Mouse (Mus musculus): Measurements from ENCODE around the gene Prpf31.

The Prpf31 gene

DNA sequence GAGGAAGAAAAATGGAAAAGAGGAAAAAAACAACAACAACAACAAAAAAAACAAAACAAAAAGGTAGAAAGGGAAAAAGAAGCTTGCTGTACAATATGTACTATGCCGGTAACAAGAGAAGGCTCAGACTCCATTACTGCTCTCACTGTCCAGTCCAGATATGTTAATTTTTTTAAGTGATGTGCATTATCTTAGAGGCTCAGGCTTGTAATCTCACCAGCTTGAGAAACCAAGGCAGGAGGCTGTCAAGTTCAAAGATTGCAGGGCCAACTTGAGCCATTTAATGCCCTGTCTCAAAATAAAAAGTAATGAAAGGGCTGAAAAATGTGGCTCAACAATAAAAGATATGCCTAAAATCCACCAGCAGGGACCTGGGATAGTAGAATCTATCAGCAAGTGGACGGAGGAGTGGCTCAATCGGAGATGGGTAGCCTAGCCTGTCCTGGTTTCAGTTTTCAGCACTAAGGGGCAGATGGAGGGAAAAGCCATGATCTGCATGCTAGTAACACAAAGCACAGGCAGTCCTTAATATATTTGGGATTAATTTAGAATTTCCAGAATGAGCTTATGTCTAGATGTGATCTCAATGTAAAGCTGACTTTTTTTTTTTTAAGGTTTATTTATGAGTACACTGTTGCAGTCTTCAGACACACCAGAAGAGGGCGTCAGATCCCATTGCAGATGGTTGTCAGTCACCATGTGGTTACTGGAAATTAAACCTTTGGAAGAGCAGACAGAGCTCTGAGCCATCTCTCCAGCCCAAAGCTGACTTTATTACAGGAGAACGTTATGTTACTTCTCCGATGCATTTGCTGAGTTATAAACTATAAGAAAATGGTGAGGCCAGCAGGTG is 13.2 kb upstream of the Prpf31 start:
- in situ Hi-C loops (cut with MboI, MseI), result loop anchor here in 1 of 2 experiments (25.0 kb wide), 1 partner anchor 221 kb away; the partner anchor contains the start of genes Gm15448 and Pira2

DNA sequence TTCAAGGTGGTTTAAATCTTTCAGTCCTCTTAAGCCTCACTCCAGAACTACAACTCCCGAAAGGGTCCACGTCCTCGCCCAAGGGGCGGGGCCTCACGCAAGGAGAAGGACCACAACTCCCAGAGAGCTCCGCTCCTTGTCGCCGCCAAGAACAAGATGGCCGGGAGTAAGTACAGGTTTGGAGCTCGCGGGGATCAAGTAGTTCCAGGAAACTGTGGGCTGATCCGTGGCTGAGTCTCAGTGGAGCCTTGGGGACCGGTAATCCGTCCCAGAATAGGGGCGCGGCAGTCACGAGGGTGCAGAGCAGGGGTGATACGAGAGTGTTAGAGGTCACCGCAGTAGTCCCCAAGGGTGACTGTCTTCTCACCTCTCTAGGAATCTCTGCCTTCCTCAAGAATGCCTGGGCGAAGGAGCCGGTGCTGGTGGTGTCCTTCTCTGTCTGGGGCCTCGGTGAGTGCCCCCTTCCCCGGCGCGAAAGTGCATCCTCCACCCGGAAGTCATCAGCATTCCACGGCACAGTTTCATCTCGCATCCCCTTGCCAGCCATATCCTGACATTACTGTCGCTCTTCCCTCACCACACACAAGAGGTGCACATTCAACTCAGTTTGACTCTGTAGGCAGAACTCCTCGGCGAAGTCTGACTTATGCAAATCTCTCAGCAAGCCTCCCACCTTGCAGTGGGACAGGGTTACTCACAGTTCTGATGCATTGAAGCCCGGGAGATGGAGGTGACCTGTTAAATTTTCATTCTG is 12.4 kb upstream of the Prpf31 start, which contains the start of gene Ndufa3:
Gene Ndufa3, plus strand, starts transcription at position 132 of the 754 bp plus-strand sequence.
- in situ Hi-C loops (cut with MboI, MseI), result loop anchor here in 1 of 2 experiments (25.0 kb wide), 1 partner anchor 220 kb away; the partner anchor contains the start of genes Gm15448 and Pira2

DNA sequence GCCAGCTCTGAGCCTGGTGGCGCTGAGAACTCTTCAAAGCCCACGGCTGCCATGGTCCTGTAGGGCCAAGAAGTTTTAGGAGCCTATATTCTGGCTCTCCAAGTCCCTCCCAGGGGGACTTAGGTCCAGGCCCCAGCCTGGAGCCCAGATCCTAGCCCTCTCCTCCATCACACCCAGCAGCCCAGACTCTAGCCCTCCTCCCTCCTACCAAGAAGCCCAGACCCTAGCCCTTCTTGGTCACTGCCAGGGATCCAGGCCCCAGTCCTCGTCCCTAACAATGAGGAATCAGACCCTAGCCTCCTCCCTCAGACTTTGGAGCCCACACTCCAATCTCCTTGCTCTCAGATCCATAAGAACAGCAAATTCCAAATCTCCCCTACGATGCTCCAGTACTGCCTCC is 755 bp upstream of the Prpf31 start:
- in situ Hi-C loops (cut with MboI, MseI), result loop anchor here (5.0 to 10.0 kb wide), 2 partner anchors 516 to 1158 kb away; partner anchors contain the start of gene Tmem238 (in 1 of the 2)

DNA sequence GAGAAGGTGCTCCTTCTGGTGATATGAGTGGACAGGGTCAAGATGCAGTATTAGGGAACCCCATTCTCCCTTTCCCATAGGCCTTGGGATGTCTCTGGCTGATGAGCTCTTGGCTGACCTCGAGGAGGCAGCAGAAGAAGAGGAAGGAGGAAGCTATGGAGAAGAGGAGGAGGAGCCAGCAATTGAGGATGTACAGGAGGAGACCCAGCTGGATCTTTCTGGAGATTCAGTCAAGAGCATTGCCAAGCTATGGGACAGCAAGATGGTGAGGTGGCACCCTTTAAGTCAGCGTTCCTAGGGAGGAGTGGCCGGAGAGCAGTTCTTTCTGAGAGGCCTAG is 662 bp downstream of the Prpf31 start:
- in situ Hi-C loops (cut with MboI, MseI), result no loop called here

DNA sequence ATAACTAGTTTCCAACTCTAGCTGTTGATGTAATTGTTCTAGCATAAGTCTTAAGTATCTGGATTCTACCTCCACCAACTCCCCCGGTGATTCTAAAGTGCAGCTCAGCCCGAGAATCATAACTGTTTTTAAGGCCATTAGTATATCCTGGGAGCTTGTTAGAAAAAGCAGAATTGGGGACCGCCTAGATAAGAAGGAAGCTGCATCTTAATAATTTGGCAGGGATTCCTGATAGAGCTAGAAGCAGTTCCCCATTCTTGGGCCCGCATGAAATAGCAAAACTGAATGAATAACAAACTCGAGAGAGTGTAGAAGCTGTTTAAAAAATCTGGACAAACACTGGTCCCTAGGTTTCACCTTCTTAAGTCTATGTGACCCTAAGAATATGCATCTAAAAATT is 13.6 kb downstream of the Prpf31 start:
- in situ Hi-C loops (cut with MboI, MseI), result no loop called here

DNA sequence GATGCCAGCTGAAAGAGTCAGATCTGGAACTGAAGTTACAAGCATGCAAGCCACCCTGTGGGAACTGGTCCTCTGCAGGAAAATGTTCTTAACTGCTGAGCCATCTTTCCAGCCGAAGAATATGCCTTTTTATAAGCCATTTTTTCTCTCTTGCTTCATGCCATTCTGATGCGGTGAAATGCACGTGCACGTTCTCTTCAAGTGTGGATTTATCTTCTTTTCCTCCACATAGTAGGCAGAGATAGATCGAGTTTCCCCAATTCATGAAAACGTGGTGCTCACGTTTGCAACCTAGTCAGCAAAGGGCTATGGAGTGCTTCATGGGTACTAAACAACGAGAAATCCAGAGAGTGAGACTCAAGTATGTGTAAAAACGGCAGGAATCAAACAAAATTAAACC is 14.1 kb downstream of the Prpf31 start:
- in situ Hi-C loops (cut with MboI, MseI), result no loop called here

DNA sequence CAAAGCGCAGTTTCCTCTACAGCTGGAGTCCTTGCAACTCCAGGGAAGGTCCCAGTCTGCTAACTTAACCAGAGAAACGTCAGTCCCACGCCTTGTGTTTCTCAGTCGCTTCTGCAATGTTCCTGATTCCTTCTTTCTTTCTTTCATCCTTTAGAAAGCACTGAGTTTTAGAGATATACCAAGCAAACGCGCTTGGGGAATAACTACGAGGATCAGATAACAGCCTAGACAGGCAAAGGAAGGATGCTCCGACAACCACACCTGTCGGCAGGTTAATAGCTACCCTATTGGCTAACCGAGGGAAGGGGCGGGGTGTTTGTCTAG is 14.5 kb downstream of the Prpf31 start:
- in situ Hi-C loops (cut with MboI, MseI), result no loop called here

DNA sequence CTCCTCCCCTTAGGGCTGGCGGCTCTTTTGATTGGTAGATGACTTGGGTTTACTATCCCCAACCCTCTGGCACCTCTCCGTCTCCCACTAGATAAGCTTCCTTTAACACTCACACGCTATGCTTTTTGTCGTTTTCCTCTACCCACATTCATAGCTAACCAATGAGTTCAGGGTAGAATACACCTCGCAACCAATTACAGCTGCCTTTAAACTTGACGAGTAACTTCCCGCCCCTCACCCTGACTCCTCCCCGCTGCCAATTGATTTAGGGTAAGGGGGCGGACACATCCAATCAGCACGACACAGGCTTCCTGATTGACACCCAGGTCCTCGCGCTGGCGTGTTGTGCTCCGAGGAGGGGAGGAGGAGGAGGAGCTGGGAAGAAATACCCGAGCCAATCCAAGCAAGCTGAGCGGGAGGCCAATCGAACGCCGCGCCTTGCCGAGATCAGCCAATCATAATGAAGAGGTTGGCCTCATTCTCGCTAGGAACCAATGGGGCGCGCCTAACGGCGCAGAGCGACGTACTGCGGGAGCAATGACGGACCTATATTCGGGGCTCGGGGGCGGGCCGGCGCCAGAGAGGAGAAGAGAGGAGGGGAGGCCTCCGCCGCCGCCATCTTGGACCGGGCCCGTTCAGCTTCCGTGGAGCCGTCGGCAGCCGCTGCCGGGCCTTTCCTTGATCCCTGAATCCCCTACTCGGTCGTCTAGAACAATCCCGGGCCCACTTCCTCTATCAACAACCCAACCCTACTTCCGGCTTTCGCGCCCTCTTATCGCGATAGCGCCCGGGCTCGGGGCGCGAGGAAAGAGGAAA is 15.1 kb downstream of the Prpf31 start, which contains the start of gene Cnot3:
Gene Cnot3, plus strand, starts transcription at position 597 of the 816 bp plus-strand sequence.
- in situ Hi-C loops (cut with MboI, MseI), result no loop called here

DNA sequence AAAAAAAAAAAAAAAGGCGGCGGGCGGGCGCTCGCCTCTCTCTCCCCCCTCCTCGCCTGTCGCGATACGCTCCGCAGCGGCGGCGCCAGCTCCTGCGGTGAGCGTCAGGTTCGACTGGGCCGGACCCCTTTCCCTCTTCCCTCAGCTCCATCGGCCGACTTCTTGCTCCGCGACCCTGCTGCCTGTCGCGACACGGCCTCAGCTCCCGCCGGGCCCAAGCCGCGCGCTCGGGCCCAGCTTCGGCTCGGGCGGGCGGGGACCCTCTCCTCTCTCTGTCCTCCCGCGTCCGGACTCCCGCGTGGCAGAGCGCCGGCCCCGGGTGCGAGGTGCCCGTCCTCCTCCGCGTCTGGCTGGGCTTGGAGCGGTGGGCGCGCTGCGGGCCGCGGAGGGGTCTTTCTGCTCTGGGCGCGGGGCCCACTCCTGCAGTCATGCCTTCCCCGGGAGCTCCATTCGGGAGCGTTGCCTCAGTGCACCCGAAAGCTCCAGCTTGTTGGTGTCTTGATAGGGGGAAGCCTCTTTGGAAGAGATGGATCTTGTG is 15.8 kb downstream of the Prpf31 start:
- in situ Hi-C loops (cut with MboI, MseI), result no loop called here

DNA sequence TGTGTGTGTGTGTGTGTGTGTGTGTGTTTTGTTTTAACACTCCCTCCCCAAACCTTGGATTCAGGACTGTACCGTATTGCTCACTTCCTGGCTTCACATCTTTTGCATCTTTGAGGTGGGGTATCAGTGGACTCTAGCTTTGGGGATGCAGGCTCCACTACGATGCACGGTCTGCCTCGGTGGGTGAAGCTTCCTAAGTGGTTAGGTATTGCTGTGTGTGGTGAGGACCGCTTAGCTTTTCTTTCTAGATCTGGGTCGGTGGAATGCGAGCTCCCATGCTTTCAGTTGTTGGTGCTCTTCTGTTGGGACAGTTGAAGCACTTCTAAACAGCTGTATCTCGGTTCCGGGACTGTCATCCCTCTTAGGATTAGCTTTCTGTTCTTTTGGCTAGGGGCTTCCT is 16.4 kb downstream of the Prpf31 start:
- in situ Hi-C loops (cut with MboI, MseI), result no loop called here

DNA sequence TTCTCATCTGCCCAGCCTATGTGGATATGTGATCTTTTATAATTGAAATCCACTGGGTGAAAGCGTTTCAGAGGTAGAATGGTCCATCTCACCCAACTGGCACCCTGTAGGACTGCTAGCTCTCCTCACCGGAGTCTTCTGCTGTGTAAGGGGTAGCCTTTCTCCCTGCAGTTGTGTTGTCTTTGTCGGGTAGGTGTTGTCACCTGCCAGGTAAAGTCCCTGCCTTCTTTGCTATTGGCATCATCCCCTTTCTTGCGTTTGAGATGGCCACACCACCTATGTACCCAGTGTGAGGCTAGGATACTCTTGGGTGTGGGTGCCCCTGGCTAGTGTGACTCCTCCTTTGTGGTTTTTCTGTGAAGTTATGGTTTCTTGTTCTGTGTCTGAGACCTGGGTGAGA is 16.9 kb downstream of the Prpf31 start:
- in situ Hi-C loops (cut with MboI, MseI), result no loop called here

DNA sequence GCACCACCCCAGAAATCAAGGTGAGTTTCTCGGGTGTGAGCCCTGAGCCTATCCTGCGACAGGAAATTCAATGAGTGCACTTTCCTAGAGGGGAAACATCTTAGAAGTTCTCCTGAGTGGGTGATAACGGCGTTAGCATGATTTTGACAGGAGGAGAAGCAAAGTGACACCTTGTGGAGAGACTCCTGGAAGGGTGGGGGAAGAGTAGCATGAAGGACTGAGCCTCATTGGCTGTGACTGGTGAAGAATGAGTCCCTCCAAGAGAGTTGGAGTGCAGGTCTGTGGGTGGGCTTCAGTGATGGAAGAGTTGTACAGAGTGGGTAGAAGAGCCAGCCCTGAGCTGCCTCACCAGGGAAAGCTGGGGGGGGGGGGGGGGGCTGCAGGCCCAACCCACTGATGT is 27.2 kb downstream of the Prpf31 start:
- in situ Hi-C loops (cut with MboI, MseI), result loop anchor here in 1 of 2 experiments (5.0 to 25.0 kb wide), 2 partner anchors 1150 to 1405 kb away; partner anchors contain the start of genes U2af2 and Zfp580

DNA sequence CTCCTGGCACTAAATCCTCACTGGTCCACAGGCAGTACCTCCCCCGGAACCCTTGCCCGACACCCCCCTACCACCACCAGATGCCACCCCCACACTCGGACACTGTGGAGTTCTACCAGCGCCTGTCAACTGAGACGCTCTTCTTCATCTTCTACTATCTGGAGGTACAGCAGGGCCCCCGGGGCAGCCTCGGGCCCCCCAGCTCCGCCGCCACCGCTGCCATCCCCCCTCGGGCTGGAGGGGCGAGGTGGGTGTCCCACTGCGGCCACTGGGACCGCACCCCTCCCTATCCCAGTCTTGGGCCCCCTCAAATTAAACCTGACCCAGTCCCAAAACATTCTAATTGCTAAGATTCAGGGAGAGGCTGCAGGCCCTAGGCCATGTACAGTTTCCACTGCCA is 28.8 kb downstream of the Prpf31 start:
- in situ Hi-C loops (cut with MboI, MseI), result loop anchor here in 1 of 2 experiments (5.0 to 25.0 kb wide), 2 partner anchors 1149 to 1404 kb away; partner anchors contain the start of genes U2af2 and Zfp580

DNA sequence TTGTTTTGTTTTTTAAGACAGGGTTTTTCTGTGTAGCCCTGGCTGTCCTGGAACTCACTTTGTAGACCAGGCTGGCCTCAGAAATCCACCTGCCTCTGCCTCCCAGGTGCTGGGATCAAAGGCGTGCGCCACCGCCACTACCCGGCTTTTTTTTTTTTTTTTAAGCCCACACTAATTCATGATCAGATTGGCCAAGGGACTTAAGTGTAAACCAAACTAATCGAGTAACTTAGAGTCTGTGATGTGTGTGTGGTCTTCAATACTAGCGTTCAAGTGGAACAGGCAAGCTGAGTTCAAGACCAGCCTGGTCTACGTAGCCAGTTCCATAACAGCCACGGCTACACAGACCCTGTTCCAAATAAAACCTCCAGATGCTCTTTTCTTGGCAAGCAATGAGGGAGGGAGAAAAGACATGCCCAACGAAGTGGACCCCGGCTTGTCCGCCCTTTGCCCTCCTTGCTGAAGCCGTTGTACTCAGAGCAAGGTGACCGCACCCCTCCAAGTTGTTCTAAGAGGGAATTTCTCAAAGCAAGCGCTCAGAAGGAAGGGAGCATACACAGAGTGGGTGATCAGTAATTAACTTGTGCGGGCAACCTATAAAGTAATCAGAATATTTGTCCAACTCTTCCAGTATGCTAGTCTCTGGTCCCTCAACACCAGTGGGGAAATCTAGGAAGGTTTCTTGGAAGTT is 34.9 kb downstream of the Prpf31 start:
- in situ Hi-C loops (cut with MboI, MseI), result loop anchor here in 1 of 2 experiments (25.0 kb wide), 1 partner anchor 1398 kb away; the partner anchor contains the start of genes U2af2 and Zfp580

DNA sequence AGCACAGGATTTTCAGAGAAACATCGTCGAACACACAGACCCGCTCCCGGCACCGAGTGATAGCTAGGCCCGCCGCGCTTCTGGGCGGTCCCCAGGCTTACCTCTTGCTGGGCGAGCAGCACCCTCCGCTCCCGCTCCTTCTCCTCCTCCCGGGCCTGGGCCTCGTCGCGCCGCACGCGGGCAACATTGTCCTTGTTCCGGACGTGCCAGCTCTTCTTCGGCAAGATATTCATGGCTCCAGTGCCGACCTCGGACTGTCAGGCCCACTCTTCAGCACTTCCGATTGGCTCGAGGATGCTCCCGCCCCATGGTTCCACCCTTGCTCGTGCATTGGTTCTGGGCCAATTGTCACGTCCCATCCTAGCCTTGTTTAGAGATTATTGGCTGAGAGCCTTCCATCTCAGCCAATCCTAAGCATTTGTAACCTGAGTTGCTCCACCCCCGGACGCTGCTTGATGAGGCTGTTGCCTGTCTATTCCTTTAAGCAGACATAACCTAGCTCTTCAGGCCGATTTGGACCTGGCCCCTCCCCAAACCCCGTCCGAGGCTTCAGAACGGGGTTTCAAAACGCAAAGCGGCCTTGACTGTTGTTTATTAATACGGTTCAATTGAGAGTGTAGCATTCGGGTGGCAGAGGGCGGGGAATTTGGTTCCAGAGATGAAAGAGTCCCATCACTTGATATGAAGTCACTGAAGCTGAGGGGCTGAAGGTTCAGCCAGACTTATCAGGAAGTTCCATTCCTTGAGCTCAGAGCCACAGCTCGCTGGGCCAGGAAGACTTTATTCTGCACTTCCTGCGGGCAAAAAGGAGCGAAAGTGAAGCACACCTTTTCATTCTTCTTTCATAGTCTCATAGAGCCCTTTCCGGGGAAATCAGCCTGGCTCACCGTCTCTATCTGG is 35.7 kb downstream of the Prpf31 start, which contains the start of gene Leng1:
Gene Leng1, minus strand, starts transcription at position 626 of the 900 bp plus-strand sequence.
- in situ Hi-C loops (cut with MboI, MseI), result loop anchor here in 1 of 2 experiments (25.0 kb wide), 1 partner anchor 1397 kb away; the partner anchor contains the start of genes U2af2 and Zfp580

DNA sequence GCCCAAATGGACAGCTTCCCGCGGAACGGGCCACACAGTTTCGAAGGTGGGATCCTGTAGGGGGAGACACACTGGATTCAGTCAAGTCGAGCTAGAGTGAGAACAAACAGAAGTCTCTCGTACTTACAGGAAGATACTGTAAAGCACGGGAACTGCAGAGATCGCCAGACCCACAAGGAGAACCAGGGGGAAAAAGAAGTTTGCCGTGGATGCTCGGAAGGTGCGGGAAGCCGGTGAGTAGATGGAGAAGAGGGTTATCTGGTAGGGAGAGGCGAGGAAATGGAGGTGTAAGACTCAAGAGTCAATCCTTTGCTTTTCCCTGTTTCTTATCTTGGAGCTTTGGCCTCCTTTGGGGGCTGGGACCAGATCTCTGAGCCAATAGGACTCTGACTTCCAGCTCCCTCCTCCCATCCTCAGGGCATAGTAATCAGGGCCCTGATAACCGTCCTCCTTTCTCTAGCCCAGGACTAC is 37.2 kb downstream of the Prpf31 start:
- in situ Hi-C loops (cut with MboI, MseI), result loop anchor here in 1 of 2 experiments (25.0 kb wide), 1 partner anchor 1395 kb away; the partner anchor contains the start of genes U2af2 and Zfp580

DNA sequence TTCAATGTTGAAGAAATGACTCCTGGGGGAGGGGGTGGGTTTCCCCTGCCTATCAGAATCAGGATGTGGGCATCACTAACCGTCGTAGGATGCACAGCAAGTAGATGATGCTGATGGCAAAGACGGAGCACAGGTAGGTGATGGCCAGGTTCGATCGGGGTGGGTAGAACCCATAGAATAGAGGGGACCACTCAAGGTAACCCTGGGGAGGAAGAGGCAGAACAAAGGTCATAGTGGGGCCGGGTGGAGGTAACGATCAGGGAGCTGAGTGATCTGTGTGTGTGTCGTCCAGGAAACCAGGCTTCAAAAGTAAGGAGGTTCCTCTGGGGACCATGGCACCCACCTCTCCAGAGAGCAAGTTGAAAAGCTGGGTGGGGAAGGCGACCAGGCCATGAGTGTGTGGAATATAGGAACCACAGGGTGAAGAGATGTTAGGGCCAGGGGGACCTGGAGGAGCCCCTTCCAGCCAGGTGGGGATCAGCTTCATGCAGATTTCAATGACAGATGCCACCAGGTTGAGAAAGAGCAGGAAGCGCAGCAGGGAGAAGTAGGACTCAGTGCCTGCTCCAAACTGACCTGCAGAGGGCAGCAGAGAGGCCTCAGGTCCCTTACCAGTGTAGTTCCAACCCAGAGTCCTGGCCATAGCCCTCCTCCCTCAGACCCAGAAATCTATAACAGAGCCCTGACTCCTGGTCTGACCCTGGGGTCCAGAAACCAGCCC is 44.9 kb downstream of the Prpf31 start:
- in situ Hi-C loops (cut with MboI, MseI), result loop anchor here in 1 of 2 experiments (25.0 kb wide), 1 partner anchor 1388 kb away; the partner anchor contains the start of genes U2af2 and Zfp580

DNA sequence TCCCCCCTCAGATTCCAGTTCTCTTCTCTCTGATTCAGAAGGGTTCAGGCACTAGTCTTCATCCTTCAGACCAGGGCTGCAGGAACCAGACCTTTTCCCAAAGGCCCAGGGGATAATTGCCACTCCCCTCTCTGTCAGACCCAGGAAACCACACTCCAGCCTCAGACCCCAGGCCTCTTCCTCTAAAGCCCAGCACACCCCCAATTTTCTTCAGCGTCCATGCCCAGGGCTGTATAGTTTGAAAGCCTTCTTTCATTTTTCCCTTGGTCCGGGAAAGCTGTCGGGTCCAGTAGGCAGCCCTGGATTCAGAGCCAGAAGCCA is 45.4 kb downstream of the Prpf31 start:
- in situ Hi-C loops (cut with MboI, MseI), result no loop called here

Measured in T-helper 17 cell (primary cell).